Mouse (Mus musculus): ENCODE results near the gene Igfn1.
A peak's percentile ranks its signal among the peaks of the same experiment; 100 is the strongest.

Igfn1 gene

DNA sequence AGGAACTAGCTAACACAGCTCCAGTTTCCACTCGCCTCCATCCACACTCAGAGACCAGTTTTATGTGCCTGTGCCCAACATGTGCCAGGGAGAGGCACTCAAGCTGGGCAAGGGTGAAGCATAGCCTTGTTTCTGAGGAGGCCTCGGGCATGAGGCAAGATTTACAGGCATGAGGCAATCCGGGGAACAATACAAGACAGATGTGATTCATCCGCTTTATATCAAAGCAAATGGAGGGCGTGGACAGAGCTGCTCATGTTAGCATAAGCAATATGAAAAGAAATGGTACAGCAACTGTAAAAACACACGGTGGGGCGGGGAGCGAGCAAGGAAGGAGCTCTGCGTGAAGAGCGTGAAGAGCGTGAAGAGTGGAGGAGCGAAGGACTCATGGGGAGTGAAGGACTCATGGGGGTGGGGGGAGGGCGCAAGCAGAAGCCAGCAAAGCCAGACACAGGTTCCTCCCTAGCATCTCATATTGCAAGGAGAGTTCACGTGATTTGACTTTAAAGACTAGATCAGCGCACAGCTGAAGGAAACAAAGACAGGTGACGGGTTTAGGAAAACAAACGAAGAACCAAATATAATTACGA, 72.3 kb downstream of the Igfn1 start:
- DNase-seq (ENCODE audit: low spot score in 2 of 2), result no peak

GRCm38 (mm10) chr1:135929876-135930275, 76.3 kb downstream of the Igfn1 start:
- no peak for DNase-seq (ENCODE audit: low spot score in 2 of 2)

DNA sequence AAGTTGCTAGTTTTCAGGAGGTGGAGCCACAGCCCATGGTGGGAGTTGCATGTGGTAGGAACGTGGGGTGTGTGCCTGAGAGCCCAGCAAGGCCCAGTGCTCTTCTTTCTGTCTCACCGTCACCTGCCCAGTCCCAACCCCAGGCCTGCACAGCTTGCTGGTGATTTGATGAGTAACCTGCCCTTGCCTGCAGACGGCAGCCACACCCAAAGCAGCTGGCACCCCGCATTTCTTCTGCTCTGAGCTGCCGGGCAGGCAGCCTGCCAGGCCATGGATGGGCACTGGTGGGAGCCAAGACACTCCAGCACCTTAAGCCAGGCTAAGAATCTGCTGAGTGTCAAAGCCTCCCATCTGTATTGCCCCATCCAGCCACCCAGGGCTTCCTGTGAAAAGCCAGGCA, 80.3 kb downstream of the Igfn1 start:
- DNase-seq (ENCODE audit: low spot score in 2 of 2), result no peak

- DNase-seq (ENCODE audit: low spot score in 2 of 2), result no peak
These were observed 81.7 kb downstream of the Igfn1 start for GRCm38 (mm10) chr1:135924377-135924994.

DNA sequence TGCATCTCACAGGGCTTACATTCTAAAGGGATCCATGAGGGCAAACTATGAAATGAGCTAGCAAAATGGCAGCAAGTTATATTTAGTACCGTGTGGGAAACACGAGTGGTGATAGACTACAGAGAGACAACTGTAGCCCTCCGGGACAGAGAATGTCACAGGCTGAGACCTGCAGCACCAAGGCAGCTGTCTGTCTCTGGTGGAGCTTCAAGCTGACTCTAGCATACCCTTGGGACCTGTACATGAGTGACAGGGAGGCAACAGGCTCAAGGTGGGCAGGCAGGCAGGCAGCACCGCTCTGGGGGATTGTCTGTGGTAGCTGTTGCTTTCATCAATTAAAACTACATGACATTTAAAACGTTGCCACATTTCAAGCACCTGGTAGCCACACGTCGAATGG, 82.9 kb downstream of the Igfn1 start:
- DNase-seq (ENCODE audit: low spot score in 2 of 2), result no peak

GRCm38 (mm10) chr1:135918644-135919407, 87.3 kb downstream of the Igfn1 start, which contains the start of gene Pkp1:
Gene Pkp1, minus strand, starts transcription at chr1:135919207.
- no peak for DNase-seq (ENCODE audit: low spot score in 2 of 2)

GRCm38 (mm10) chr1:135917206-135917605, 88.9 kb downstream of the Igfn1 start:
- no peak for DNase-seq (ENCODE audit: low spot score in 2 of 2)

DNA sequence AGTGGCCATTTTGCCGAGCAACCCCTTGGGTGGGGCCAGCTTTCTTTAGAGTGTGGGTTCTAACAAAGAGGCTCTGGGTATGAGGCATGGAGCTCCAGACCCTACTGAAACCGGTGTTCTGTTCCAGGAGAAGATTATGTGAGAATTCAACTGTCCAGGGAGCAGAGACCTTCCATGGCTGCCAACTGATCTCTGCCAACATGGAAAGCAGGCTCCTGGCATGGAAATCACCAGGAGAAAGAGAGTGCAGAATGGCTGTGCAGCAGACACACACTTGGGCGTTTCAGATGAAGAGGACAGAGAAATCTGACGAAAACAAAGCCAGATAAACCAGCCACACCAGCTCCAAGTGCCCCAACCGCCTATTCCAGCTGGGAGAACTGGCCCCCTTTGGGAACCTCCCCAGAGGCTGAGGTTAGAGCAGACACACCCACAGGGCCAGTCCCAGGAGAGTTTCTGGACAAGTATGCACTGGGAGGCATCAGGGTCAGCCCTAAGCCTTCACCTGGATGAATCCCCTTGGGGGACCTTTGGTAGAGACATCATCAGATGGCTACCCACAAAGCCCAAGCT, 89.6 kb downstream of the Igfn1 start:
- no peak for DNase-seq (ENCODE audit: low spot score in 2 of 2)

- DNase-seq (ENCODE audit: low spot score in 2 of 2), result no peak
These were observed 92.5 kb downstream of the Igfn1 start for GRCm38 (mm10) chr1:135913657-135914056.

- no peak for DNase-seq (ENCODE audit: low spot score in 2 of 2)
These were observed 96.8 kb downstream of the Igfn1 start for GRCm38 (mm10) chr1:135909381-135909780.

DNA sequence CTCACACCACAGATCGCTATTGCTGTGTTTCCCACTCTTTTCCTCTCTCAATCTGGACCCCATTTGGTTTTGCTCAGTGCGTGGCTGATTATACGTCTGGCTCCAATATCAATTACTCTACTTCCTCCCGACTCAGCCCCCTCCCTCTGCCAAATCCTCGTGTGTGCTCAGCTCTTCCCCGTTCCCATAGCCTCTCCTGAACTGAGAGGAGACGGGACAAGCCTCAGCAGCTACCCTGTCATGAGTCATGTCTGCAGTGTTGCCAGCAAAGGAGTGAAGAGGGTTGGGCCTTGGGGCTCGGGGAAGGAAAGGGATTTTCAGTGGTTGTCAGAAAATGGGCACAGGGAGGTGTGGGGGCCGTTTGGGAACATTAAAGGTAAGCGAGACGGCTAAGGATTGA, 99.4 kb downstream of the Igfn1 start:
- peak in 1 of 2 experiments; percentile 31 for DNase-seq (ENCODE audit: low spot score in 2 of 2)
